Mouse (Mus musculus) brown adipose tissue, adult 24 weeks (tissue): ENCODE results near the gene Jmy. TPM values are rescaled to one million over a fixed set of nuclear protein-coding genes. Genes with fewer than 3 reads are reported as not detected.
A peak's percentile ranks its signal among the peaks of the same experiment; 100 is the strongest.
"Not testable (repeated sequence)": the region's sequence is repeated elsewhere in the genome, so short reads cannot be mapped to it uniquely, and the experiment has no call there.

Source experiments
- H3K27ac ChIP-seq: fragments of 200-500 bp; replicated peaks from 2 replicates; pipeline ENCODE4 v1.5.1; 2012; ENCODE audit warnings: low read depth, mild to moderate bottlenecking, low read length
- H3K4me1 ChIP-seq: fragments of 200-500 bp; 2 replicates; pipeline ENCODE4 v1.6.1; 2012; ENCODE audit warnings: low read length, mixed read lengths; ENCODE audit not compliant: control insufficient read depth, insufficient read depth, insufficient read length
- H3K4me3 ChIP-seq: fragments of 200-500 bp; 2 replicates; pipeline ENCODE4 v1.5.1; 2012; ENCODE audit warnings: low read depth, mild to moderate bottlenecking, low read length, moderate library complexity; ENCODE audit not compliant: insufficient read depth
- polyA plus RNA-seq: library from polyadenylated mRNA; stranded (reverse); fragments of >200 nt; gene quantifications from 2 replicates; pipeline ENCODE4 v1.2.4, GENCODE M21; 2012; ENCODE audit not compliant: missing spikeins, insufficient read depth, insufficient read length

Jmy gene
- polyA plus RNA-seq: 7.0 TPM in 2 replicates

- H3K4me3 ChIP-seq: peak within 1 kb of the TSS; percentile 92
- H3K4me1 ChIP-seq: peaks cover 6% of the 10 kb centered on the region
- H3K27ac ChIP-seq: peak within 1 kb of the TSS; percentile 84
Measured at GRCm38 (mm10) chr13:93499167-93499972, at the start of gene Jmy. TSS of gene Jmy (minus strand) at chr13:93499808.

GRCm38 (mm10) chr13:93547641-93548040 lies 48.0 kb upstream of the Jmy start:
- Histone ChIP-seq H3K27ac (no peak overlapping the region), H3K4me3 (no peak overlapping the region), H3K4me1 (no peaks in the 10 kb centered on the region)

GRCm38 (mm10) chr13:93546011-93546410 lies 46.4 kb upstream of the Jmy start:
- H3K4me3 ChIP-seq: no peak overlapping the region
- H3K27ac ChIP-seq: no peak overlapping the region
- H3K4me1 ChIP-seq: no peaks in the 10 kb centered on the region

GRCm38 (mm10) chr13:93544274-93544673 lies 44.7 kb upstream of the Jmy start:
- Histone ChIP-seq H3K4me3 (no peak overlapping the region), H3K27ac (no peak overlapping the region), H3K4me1 (no peaks in the 10 kb centered on the region)

GRCm38 (mm10) chr13:93539311-93539710 lies 39.7 kb upstream of the Jmy start:
- no peak overlapping the region for H3K4me3 ChIP-seq
- no peak overlapping the region for H3K27ac ChIP-seq
- no peaks in the 10 kb centered on the region for H3K4me1 ChIP-seq

- H3K4me3 ChIP-seq: no peak overlapping the region
Measured at GRCm38 (mm10) chr13:93518753-93519319, 19.2 kb upstream of the Jmy start.

GRCm38 (mm10) chr13:93517223-93517622 lies 17.6 kb upstream of the Jmy start:
- H3K27ac ChIP-seq: no peak overlapping the region
- no peaks in the 10 kb centered on the region for H3K4me1 ChIP-seq
- no peak overlapping the region for H3K4me3 ChIP-seq

More at GRCm38 (mm10) chr13:93518753-93519319, 19.2 kb upstream of the Jmy start:
- H3K27ac ChIP-seq: no peak overlapping the region
- no peaks in the 10 kb centered on the region for H3K4me1 ChIP-seq

- Histone ChIP-seq H3K4me3 (no peak overlapping the region), H3K4me1 (no peaks in the 10 kb centered on the region), H3K27ac (no peak overlapping the region)
Measured at GRCm38 (mm10) chr13:93514000-93514795, 14.6 kb upstream of the Jmy start.

GRCm38 (mm10) chr13:93510447-93511180 lies 11.0 kb upstream of the Jmy start:
- H3K4me3 ChIP-seq: no peak overlapping the region
- H3K27ac ChIP-seq: no peak overlapping the region
- H3K4me1 ChIP-seq: no peaks in the 10 kb centered on the region

GRCm38 (mm10) chr13:93506920-93507319 lies 7.3 kb upstream of the Jmy start:
- H3K4me1 ChIP-seq, H3K4me3 ChIP-seq, H3K27ac ChIP-seq: not testable (repeated sequence)

- H3K27ac ChIP-seq: no peak overlapping the region
- H3K4me3 ChIP-seq: no peak overlapping the region
- H3K4me1 ChIP-seq: peaks cover 3% of the 10 kb centered on the region
Measured at GRCm38 (mm10) chr13:93501724-93502123, 2.1 kb upstream of the Jmy start.

GRCm38 (mm10) chr13:93499973-93500633 lies 495 bp upstream of the Jmy start:
- Histone ChIP-seq H3K27ac (peak overlapping the region; percentile 84), H3K4me3 (peak overlapping the region; percentile 92), H3K4me1 (peaks cover 4% of the 10 kb centered on the region)

- Histone ChIP-seq H3K4me1 (peaks cover 8% of the 10 kb centered on the region), H3K27ac (peak overlapping the region; percentile 58), H3K4me3 (peak overlapping the region; percentile 92)
Measured at GRCm38 (mm10) chr13:93498211-93499166, 1.1 kb downstream of the Jmy start.
